Mouse (Mus musculus) cerebellum, adult 2 months (tissue): Measurements from ENCODE around the gene Cant1.

Source experiments
- CTCF ChIP-seq: fragments of 200-500 bp; IDR thresholded peaks from 2 replicates; pipeline ENCODE4 v1.5.1; 2011; ENCODE audit warnings: low read depth, mild to moderate bottlenecking, control low read depth, low read length, moderate library complexity, borderline replicate concordance; ENCODE audit not compliant: insufficient read depth
- POLR2A ChIP-seq: fragments of 200-500 bp; IDR thresholded peaks from 2 replicates; pipeline ENCODE4 v1.6.1; 2011; ENCODE audit warnings: low read length, control low read depth, borderline replicate concordance; ENCODE audit not compliant: insufficient read depth

DNA sequence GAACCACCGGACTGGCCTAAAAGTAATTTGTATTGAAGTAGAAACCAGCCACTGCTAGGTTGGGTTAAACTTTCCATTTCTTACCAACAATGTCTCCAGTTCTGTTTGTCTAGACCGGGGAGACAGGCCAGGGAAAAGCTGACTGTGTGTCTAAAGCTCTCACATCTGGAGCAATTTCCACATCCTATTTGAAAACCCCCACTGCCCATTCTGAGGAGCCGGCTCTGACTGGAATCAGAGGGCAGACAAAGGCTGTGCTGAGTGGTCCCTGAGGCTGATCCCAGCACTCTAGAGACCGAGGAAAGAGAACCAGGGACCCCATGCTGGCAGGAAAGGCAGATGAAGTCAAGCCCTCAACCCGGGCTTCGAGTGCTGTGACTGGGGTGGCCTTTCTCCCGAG is 46.2 kb downstream of the Cant1 start:
- TF ChIP-seq POLR2A (no peak), CTCF (no peak)
